Mouse (Mus musculus) B cell, adult 62 days (primary cell): ENCODE data around the gene Mup6. TPM values are rescaled to one million over a fixed set of nuclear protein-coding genes. Genes with fewer than 3 reads are reported as not detected.

ENCODE experiments used
- total RNA-seq: library from RNA; stranded (reverse); gene quantifications from 4 replicates; pipeline ENCODE4 v1.2.4, GENCODE M21; 2023

Mup6 gene
- not detected in 4 replicates for total RNA-seq

DNA sequence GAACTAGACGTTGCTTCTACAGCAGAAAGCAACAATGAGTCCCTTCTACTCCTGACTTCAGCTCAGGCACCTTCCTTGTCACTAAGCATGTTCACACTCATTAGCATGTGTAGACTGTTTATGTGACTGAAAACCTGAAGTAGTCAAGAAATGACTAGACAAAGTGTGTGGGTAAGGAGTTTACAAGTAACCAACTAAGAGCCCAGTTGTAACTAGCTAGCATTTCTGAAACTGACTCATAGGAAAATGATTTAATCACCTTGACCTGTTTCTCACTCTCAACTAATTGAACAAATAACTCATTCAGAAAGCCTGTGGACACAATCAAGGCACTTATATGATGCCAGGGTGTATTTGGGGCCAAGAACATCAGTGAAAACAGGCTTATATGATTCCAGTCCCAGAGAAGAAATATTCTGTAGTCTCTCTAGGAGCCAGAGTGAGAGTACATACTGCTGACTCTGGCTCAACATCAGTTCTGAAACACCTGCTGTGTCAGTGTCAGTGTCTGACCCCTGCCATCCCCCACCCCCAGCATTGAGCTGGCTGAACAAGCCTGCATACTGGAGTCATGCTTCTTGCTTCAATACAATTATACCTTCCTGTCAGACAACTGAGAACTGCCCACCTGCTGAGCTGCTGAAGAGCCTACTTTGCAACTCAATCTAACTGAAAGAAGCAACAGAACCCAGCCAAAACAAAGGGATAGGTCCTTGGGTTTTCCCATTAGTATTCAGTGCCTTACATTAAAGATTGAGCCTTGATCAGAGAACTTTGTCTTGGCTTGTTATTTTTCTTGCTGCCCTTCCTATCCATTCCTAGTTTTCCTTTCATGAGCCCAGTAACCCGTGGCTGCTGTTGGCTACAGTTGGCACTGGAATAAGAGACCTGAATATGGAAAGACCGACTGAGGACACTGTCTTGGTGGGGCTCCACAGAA lies at the start of gene Mup6:
TSS of gene Mup6 (plus strand) at position 890 of the 940 bp plus-strand sequence.

DNA sequence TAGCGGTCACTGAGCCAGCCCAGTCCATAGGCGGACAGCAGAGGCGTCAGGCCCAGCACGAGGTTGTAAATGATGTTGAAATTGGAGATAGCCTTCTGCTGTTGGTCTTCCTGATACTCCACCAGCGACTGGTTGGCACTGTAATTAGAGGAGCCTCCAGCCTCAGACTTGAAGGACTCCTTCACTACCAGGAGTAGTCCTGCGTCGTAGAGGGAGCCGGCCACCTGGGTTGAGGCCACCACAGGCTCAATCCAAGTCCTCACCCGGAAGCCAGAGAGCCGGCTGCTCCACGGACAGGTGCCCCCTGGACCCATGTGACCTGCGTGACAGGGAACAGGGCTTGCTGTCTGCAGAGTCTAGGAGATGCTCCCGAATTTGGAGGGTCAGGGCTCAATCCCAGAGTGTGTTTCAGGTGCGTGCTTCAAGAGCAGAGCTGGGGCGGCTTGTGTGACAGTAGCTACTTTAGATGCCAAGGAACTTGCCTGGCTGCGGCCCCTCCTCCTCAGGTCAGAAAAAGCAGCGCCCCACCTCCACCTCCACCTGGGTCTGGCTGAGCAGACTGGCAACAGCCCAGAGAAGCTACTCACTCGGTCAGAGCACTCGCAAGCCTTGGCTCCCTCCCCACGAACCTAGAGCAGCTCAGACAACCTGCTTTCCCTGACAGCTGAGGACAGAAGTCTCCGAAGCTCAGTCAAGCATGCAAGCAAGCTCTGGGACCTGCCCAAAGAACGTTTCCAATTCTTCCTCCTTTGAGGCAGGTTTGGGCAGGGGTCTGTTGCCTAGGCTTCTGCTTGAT lies 49.3 kb upstream of the Mup6 start, which contains the start of gene Slc46a2:
TSS of gene Slc46a2 (minus strand) at position 449 of the 796 bp plus-strand sequence.

DNA sequence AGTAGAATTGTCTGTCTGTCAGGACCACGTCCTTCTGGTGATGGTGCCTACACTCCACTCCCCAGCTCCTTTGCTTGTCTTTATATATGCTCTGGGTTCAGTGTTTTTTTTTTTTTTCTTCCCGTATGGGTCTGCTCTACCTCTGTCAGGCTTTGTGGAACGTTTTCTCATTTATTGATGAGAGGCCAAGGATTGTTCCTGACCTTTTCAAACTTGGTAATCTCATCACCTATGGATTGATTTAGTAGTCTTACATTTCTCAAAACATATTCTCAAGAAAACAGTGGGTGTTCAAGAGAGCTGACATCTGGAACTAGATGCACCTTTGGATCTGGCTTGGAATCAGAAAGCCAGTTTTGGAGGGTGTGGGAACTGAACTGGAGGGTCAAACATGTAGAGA lies 3.5 kb upstream of the Mup6 start, which contains the start of gene Mup4:
TSS of gene Mup4 (minus strand) at position 101 of the 400 bp plus-strand sequence.

Other genes starting within 250 kb of the Mup6 start
- gene Inip, start 162.7 kb upstream of the Mup6 start, total RNA-seq: 35.7 to 42.4 TPM (median 40.7 TPM) in 4 replicates
- gene Snx30, start 158.5 kb upstream of the Mup6 start, total RNA-seq: 128 to 133 TPM (median 130 TPM) in 4 replicates
- gene Slc46a2, start 49.2 kb upstream of the Mup6 start, total RNA-seq: not detected in 4 replicates
- not detected in 4 replicates for gene Mup4, start 3.6 kb upstream of the Mup6 start, total RNA-seq
- gene Mup7, start 106.2 kb downstream of the Mup6 start, total RNA-seq: not detected in 4 replicates
- gene Mup2, start 190.0 kb downstream of the Mup6 start, total RNA-seq: not detected in 4 replicates